Mouse (Mus musculus): ENCODE results near the gene Olfr1383.

DNA sequence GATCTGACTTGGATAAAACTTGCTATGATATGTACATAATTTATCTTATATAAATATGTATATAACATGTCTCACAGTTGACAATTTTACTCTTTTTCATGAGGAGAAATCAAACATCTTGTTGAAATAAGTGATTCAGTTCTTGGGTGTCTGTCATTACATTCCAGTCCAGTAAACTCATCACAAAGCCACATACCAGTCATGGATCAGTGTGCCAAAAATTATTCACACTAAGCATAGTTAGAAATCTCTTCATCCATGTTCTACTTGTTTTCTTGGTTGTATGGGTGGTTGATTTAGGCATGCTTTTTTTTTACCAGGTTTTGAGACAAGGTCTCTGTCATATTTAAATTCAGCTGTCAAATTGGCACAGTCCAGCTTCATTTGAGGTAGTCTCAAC, 13.3 kb downstream of the Olfr1383 start:
- TF ChIP-seq USF1 (IDR thresholded peaks at IDR 0.05; ENCODE audit: low read depth) (no peak), CTCF (IDR thresholded peaks at IDR 0.05; ENCODE audit: control insufficient read depth, insufficient read depth, insufficient read length) (no peak), CEBPB (IDR thresholded peaks at IDR 0.05; ENCODE audit: low read depth) (no peak)

Measured in C2C12 (cell line).